Mouse (Mus musculus) midbrain, embryonic 11.5 days (tissue): ENCODE measurements around the gene Macf1. TPM values are rescaled to one million over a fixed set of nuclear protein-coding genes. Genes with fewer than 3 reads are reported as not detected.

ENCODE experiments used
- ATAC-seq: fragments of 200-750 bp; cut with Nextera tagmentation; 2 replicates; pipeline ENCODE4 v1.8.0; 2017; ENCODE audit warnings: moderate TSS enrichment, moderate library complexity; ENCODE audit not compliant: low FRiP score
- DNase-seq: peaks from one replicate; pipeline ENCODE4 v3.0.0; 2015; ENCODE audit warnings: low spot score; ENCODE audit errors: missing footprints
- H3K27ac ChIP-seq: fragments of 300-500 bp; sonication (generic); 2 replicates; pipeline ENCODE4 v1.5.1; 2014; ENCODE audit warnings: low read depth, low read length
- H3K27me3 ChIP-seq: fragments of 300-500 bp; sonication (generic); 2 replicates; pipeline ENCODE4 v1.6.1; 2014; ENCODE audit warnings: mild to moderate bottlenecking, low read length, moderate library complexity, mixed read lengths; ENCODE audit not compliant: control insufficient read depth, insufficient read depth
- H3K36me3 ChIP-seq: fragments of 300-500 bp; sonication (generic); 2 replicates; pipeline ENCODE4 v1.6.1; 2014; ENCODE audit warnings: mild to moderate bottlenecking, low read length, moderate library complexity, mixed read lengths; ENCODE audit not compliant: control insufficient read depth, insufficient read depth
- H3K4me1 ChIP-seq: fragments of 300-500 bp; sonication (generic); 2 replicates; pipeline ENCODE4 v1.6.1; 2014; ENCODE audit warnings: low read length; ENCODE audit not compliant: control insufficient read depth, insufficient read depth
- H3K4me2 ChIP-seq: fragments of 300-500 bp; sonication (generic); 2 replicates; pipeline ENCODE4 v1.6.1; 2014; ENCODE audit warnings: mild to moderate bottlenecking, moderate library complexity
- H3K4me3 ChIP-seq: fragments of 300-500 bp; sonication (generic); 2 replicates; pipeline ENCODE4 v1.5.1; 2014; ENCODE audit warnings: low read depth, low read length
- H3K9ac ChIP-seq: fragments of 300-500 bp; sonication (generic); 2 replicates; pipeline ENCODE4 v1.6.1; 2014; ENCODE audit warnings: low read length
- H3K9me3 ChIP-seq: fragments of 300-500 bp; sonication (generic); 2 replicates; pipeline ENCODE4 v1.6.1; 2016; ENCODE audit warnings: low read length; ENCODE audit not compliant: control insufficient read depth
- WGBS: fragments of 180-500 bp; shearing (Covaris S2); extraction: QIAGEN DNeasy Blood & Tissue Kit; methylation state at CpG from one replicate; pipeline ENCODE4 v1.1.7; 2014; 5-methylcytosine and 5-hydroxymethylcytosine counted together
- polyA plus RNA-seq: library from polyadenylated mRNA; unstranded; fragments of >200 nt; fragmentation: Nextera tagmentation; extraction: Ambion mirVana; gene quantifications from 2 replicates; pipeline ENCODE4 v1.2.1, GENCODE M21; 2014

Macf1 gene
- polyA plus RNA-seq, 1 experiment from 2014 or later, result 74.6 TPM

DNA sequence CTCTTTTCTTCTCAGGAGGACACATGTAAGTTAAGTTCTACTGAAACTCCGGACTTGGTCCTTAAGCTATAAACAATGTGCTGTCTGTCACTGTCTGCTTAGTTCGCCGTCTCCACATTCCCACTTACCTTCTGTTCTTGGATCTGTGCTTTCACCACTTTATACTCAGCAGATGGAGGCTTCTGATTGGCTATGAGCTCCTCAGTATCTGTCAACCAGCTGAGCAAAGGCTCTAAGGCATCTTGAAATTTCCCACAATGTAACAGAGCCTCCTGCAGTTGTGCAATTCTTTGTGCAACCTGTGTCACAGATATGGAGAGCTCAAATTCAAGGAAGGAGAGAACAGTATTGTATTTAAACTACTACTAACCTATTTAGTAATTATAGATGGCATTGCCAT is 282.9 kb downstream of the Macf1 start:
- DNase-seq (no peak), ATAC-seq (no peak)
- H3K9ac ChIP-seq, result no peak overlapping the region
- no peak overlapping the region for H3K4me2 ChIP-seq
- WGBS, result 87% methylated on average over 3 of the region's 3 CpGs
- H3K36me3 ChIP-seq, result peaks cover 11% of the 10 kb centered on the region; the same call in 1 of the 2 replicates
- no peak overlapping the region for H3K27ac ChIP-seq
- no peaks in the 10 kb centered on the region for H3K27me3 ChIP-seq
- no peak overlapping the region for H3K4me3 ChIP-seq
- peaks cover 10% of the 10 kb centered on the region; the same call in 1 of the 2 replicates for H3K4me1 ChIP-seq
- no peaks in the 10 kb centered on the region for H3K9me3 ChIP-seq

DNA sequence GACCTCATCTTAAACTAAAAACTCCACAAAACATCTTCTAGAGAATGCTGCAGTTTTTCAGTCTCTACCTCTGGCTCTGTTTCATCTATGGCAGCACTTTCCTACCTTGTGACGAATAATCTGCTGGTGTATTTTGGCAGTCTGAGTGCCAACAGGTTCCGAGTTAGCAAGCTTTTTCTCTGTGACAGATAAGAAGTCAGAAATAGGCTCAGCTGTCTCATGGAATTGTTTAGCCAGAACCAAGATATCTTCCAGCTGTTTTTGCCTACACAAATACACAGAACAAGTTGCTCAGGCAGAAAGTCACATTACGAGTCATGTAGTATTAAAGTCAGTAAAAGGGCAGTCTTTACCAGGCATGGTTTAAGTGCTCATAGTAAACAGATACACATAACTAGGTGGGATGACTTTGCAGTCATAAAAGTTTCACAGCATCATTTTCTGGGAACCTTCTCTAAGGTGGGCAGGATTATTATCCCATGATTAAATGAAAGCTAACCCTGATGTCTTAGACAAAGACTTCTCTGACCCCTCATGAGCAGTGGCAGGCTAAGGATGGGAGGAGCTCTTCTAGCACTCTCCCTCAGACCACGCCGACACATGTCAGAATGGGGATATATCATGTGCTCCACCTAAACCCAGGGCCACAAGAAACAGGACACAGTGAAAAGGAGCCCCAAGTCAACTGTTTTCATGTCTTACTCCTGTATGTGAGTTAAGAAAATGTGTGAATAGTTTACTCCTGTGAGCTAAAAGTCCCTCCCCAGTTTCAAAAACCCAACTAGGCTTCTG is 286.3 kb downstream of the Macf1 start:
- Histone ChIP-seq H3K4me1 (no peaks in the 10 kb centered on the region), H3K27me3 (no peaks in the 10 kb centered on the region), H3K27ac (no peak overlapping the region), H3K4me3 (no peak overlapping the region), H3K4me2 (no peak overlapping the region), H3K36me3 (peaks cover 26% of the 10 kb centered on the region; the same call in 1 of the 2 replicates), H3K9ac (no peak overlapping the region), H3K9me3 (no peaks in the 10 kb centered on the region)
- no peak for DNase-seq
- ATAC-seq, result no peak
- whole genome bisulfite sequencing, result 92% methylated on average over 5 of the region's 5 CpGs

DNA sequence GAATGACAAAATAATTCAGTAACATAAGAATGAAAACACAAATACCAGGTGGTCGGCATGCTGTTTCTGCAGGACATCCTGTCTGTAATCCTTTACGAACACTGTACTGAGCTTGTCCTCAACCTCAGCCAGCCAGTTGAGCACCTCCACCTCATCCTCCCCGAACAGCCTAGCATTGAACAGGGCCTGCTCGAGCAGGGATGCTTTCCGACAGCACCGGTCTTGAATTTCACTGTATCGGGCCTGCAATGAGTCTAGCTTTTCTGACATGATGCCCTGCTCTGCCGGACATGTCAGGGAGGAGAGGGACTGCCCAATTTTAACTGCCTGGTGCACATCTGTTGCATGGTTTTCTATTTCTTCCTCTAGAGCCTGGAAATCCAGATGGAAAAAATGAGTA is 287.1 kb downstream of the Macf1 start:
- 94% methylated on average over 8 of the region's 8 CpGs for WGBS
- Histone ChIP-seq H3K4me3 (no peak overlapping the region), H3K9ac (no peak overlapping the region), H3K4me1 (no peaks in the 10 kb centered on the region), H3K36me3 (peaks cover 32% of the 10 kb centered on the region; the same call in 1 of the 2 replicates), H3K27me3 (no peaks in the 10 kb centered on the region), H3K27ac (no peak overlapping the region), H3K4me2 (no peak overlapping the region), H3K9me3 (no peaks in the 10 kb centered on the region)
- ATAC-seq (no peak), DNase-seq (no peak)

DNA sequence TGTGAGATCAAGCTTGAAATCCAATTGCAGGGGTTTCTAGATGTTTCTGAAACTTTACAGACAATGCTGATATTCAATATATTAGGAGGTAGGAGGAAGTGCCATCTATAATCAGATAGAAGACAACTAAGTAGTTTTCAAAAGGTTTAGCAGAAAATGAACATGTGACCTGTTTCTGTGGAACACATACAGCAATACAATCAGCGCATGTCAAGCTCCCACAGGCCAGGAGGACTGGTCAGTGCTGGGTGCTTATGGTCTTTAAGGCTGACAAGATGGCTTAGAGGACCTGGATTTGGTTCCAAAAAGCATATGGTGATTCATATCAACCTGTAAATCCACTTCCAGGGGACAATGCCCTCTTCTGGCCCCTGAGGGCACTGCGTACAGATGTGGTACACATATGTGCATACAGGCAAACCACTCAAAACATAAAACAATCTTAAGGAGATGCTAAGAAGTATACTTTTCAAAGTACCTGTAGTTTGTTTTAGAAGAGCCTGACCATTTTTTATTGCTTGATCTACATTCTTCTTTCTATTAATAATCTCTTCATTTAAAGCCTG is 288.6 kb downstream of the Macf1 start:
- Histone ChIP-seq H3K4me1 (no peaks in the 10 kb centered on the region), H3K27me3 (no peaks in the 10 kb centered on the region), H3K9me3 (no peaks in the 10 kb centered on the region), H3K36me3 (peaks cover 34% of the 10 kb centered on the region; the same call in 1 of the 2 replicates), H3K4me3 (no peak overlapping the region), H3K9ac (no peak overlapping the region), H3K4me2 (no peak overlapping the region), H3K27ac (no peak overlapping the region)
- ATAC-seq (no peak), DNase-seq (no peak)
- WGBS, result 97% methylated on average over 2 of the region's 2 CpGs

GRCm38 (mm10) chr4:123394878-123395277 is 289.3 kb downstream of the Macf1 start:
- Histone ChIP-seq H3K4me1 (no peaks in the 10 kb centered on the region), H3K9ac (no peak overlapping the region), H3K4me2 (no peak overlapping the region), H3K27me3 (no peaks in the 10 kb centered on the region), H3K9me3 (no peaks in the 10 kb centered on the region), H3K4me3 (no peak overlapping the region), H3K36me3 (peaks cover 34% of the 10 kb centered on the region; the same call in 1 of the 2 replicates), H3K27ac (no peak overlapping the region)
- ATAC-seq (no peak), DNase-seq (no peak)
- WGBS, result 91% methylated on average over 5 of the region's 5 CpGs

- Histone ChIP-seq H3K4me3 (no peak overlapping the region), H3K27me3 (no peaks in the 10 kb centered on the region), H3K9me3 (no peaks in the 10 kb centered on the region), H3K4me1 (no peaks in the 10 kb centered on the region), H3K9ac (no peak overlapping the region), H3K27ac (no peak overlapping the region), H3K36me3 (peaks cover 32% of the 10 kb centered on the region; the same call in 1 of the 2 replicates), H3K4me2 (no peak overlapping the region)
- DNase-seq (no peak), ATAC-seq (no peak)
- WGBS, result 88% methylated on average over 1 of the region's 1 CpGs
Measured at GRCm38 (mm10) chr4:123394269-123394668, 289.9 kb downstream of the Macf1 start.

DNA sequence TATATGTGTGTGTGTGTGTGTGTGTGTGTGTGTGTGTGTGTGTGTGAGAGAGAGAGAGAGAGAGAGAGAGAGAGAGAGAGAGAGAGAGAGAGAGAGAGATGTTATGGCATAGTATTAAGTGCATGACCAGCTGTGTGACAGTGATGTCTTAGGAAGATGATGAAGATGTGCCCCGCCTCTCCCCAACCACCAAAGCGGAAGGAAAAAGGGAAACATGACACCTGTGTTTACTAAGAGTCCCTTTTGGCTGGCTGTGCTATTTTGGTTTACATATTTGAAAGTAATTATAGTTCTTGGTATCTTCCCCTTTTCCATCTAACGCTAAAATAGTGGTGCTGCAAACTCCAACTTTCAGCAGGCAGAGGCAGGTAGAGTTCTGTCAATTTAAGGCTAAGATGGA is 291.2 kb downstream of the Macf1 start:
- ATAC-seq (no peak), DNase-seq (no peak)
- 95% methylated on average over 3 of the region's 3 CpGs for WGBS
- Histone ChIP-seq H3K27ac (no peak overlapping the region), H3K4me3 (no peak overlapping the region), H3K27me3 (no peaks in the 10 kb centered on the region), H3K4me2 (no peak overlapping the region), H3K36me3 (peaks cover 34% of the 10 kb centered on the region; the same call in 1 of the 2 replicates), H3K4me1 (no peaks in the 10 kb centered on the region), H3K9me3 (no peaks in the 10 kb centered on the region), H3K9ac (no peak overlapping the region)

DNA sequence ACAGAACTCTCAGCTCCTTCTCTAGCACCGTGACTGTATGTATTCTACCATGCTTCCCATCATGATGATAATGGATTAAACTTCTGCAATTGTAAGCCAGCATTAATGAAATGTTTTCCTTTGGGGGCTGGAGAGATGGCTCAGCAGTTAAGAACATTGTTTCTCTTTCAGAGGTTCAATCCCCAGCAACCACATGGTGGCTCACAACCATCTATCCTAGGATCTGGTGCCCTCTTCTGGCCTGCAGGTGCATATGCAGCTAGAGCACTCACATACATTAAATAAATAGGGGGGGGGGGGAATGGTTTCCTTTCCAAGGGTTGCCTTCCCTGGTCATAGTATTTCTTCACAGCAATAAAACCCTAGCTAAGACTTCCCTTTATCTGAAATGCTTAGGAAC is 292.0 kb downstream of the Macf1 start:
- Histone ChIP-seq H3K9me3 (no peaks in the 10 kb centered on the region), H3K9ac (no peak overlapping the region), H3K27ac (no peak overlapping the region), H3K4me3 (no peak overlapping the region), H3K27me3 (no peaks in the 10 kb centered on the region), H3K36me3 (peaks cover 31% of the 10 kb centered on the region; the same call in 1 of the 2 replicates), H3K4me2 (no peak overlapping the region), H3K4me1 (no peaks in the 10 kb centered on the region)
- ATAC-seq, result no peak
- DNase-seq, result no peak
- 92% methylated on average over 1 of the region's 1 CpGs for WGBS

DNA sequence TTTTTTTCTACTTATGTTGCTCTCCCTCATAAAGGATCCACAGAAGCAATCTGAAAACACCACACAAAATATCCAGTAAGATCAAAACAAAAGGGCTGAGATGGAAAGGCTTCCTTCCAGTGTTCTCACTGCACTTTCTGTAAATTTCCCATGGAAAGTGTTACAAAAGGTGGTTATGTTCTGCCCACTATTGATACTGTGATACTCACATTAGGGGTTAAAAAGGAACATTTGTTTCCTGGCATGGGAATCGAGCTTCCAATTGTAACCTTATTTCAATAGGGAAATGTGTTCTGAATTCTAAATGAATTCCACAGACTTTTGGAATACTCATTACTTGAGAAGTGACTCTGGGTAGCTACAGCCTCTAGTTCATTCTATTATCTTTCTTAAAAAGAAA is 299.1 kb downstream of the Macf1 start:
- DNase-seq (no peak), ATAC-seq (no peak)
- Histone ChIP-seq H3K4me3 (no peak overlapping the region), H3K27me3 (no peaks in the 10 kb centered on the region), H3K27ac (no peak overlapping the region), H3K9me3 (no peaks in the 10 kb centered on the region), H3K36me3 (peaks cover 36% of the 10 kb centered on the region; the same call in 1 of the 2 replicates), H3K9ac (no peak overlapping the region), H3K4me2 (no peak overlapping the region), H3K4me1 (no peaks in the 10 kb centered on the region)
- WGBS, result 50% methylated on average over 1 of the region's 1 CpGs
